Mouse (Mus musculus): Measurements from ENCODE around the gene Rwdd4a.

The Rwdd4a gene

DNA sequence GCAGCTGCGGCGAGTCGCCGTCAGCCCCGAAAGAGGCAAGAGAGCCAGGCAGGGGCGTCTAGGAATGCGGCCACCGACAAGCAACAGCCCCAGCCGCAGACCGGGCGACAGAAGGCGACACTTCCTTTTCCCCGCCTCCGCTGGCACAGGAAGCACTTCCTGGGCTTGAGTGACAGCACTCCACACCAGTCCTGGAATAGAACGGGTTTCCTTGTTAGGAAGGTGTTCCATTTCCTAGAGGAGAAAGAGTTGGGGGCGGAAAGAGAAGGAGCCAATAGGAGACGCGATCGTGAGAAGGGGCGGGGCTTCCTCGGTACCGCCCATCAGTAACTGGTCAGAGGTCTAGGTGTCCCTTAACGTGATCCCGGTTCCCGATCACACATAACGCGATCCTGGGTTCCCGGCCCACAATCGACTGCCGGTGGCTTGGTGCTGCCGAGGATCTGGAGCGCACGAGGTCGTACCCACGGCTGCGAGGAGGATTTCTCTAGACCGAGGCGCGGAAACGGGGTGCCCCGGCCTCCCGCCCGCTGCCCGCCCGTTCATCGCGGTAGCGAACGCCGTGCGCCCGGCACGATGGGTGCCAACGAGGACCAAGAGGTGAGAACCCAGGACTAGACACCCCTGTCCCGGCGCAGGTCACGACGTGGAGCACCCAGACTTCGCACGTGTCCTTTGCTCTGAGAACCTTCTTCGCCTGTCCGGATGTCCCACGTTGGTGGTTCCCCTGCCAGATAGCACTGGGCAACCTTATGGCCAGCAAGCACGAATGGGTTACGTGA, at the start of gene Rwdd4a, which contains the start of gene Trappc11:
Gene Rwdd4a (plus strand): TSS at position 321 of the 782 bp plus-strand sequence.
Gene Trappc11 (minus strand): TSS at position 127 of the 782 bp plus-strand sequence.
- peak; percentile 89 to 94 for DNase-seq

DNA sequence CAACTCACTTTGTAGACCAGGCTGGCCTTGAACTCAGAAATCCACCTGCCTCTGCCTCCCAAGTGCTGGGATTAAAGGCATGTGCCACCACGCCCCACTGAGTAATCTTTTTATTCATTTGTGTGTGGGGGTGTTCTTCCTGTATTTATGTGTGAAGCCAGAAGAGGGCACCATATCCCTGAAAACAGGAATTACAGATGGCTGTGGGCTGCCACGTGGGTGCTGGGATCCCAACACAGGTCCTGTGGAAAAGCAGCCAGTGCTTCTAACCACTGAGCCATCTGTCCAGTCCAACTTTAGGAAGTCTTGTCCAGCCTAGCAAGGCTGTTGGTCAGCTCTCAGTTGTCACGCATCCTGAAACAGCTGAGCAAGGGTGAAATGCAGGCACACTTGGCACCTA, 46.2 kb upstream of the Rwdd4a start:
- DNase-seq: no peak

- no peak for DNase-seq
Measured at GRCm38 (mm10) chr8:47493106-47493505, 40.4 kb upstream of the Rwdd4a start.

DNA sequence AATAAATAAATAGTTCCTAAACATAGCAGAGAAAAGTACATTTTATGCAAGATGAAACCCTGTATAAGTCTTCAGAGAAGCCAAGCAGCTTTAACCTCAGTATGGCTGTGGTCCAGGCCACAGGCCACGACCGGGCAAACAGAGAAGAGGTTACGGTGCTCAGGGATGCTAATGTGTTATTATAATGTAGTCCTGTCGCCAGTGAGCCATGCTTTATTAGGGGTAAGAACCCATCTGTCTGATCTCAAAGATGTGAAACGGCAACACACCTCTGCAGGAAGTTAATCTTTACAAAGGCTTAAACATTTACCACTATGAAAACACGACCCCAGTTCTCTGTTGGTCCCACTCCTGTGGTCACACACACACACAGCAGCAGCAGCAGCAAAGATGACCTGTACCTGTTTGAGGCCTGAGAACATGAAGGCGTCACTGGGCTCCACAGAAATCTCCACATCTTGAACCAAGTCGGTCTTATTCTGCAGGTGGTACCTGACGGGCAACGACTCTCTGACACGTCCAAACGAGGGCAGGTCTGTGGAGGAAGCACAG, 38.8 kb upstream of the Rwdd4a start:
- DNase-seq: no peak

GRCm38 (mm10) chr8:47495428-47495827, 38.0 kb upstream of the Rwdd4a start:
- DNase-seq: no peak

GRCm38 (mm10) chr8:47501994-47502393, 31.5 kb upstream of the Rwdd4a start:
- DNase-seq: no peak

DNA sequence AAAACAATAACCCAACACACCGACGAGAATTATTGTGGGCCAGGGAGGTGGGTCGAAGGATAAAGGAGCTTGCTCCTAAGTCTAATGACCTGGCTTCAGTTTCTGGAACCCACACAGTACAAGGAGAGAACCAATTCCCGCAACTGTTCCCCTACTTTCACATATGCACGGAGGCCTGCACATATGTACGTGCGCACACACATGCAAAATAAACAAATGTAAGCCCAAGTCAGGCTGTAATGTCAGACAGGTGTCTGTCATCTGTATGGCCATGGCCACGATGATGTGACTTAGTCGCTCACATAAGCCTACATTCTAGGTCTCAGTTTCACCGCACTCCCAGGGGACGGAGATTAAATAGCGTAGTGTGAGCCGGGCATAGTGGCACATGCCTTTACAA, 30.9 kb upstream of the Rwdd4a start:
- no peak for DNase-seq

- no peak for DNase-seq
Measured at GRCm38 (mm10) chr8:47505431-47505830, 28.0 kb upstream of the Rwdd4a start.

DNA sequence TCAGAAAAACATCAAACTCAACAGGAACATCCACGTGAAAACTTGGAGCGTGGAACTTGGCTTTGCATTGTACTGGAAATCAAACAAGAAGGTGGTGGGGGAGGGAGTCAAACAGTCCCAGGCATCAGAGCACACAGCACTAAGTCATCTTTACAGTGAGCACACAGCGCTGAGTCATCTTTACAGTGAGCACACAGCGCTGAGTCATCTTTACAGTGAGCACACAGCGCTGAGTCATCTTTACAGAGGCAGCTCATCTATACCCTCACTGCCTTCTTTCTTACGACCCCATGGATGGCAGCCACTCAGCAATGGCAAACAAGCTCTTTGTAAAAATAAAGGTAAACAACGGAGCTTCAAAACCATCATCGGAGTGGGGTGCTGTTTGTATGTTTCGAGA, 22.5 kb upstream of the Rwdd4a start:
- DNase-seq: no peak

- DNase-seq: no peak
Measured at GRCm38 (mm10) chr8:47513601-47514000, 19.9 kb upstream of the Rwdd4a start.

- no peak for DNase-seq
Measured at GRCm38 (mm10) chr8:47528094-47528493, 5.4 kb upstream of the Rwdd4a start.

DNA sequence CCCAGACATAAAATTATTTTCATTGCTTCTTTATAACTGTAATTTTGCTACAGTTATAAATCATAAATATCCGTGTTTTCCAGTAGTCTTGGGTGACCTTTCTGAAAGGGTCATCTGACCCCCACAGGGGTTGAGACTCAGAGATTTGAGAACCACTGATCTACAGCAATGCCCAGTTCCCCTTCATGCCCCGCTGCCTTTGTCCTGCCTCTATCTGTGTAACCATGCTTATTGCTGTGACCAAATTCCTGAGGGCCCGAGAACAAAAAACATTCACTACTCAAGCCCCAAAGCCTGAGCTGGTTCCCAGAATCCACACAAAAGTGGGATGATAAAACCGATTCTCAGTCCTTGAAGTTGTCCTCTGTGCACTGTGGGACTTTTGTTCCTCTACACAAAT, 4.9 kb downstream of the Rwdd4a start:
- DNase-seq: no peak

DNA sequence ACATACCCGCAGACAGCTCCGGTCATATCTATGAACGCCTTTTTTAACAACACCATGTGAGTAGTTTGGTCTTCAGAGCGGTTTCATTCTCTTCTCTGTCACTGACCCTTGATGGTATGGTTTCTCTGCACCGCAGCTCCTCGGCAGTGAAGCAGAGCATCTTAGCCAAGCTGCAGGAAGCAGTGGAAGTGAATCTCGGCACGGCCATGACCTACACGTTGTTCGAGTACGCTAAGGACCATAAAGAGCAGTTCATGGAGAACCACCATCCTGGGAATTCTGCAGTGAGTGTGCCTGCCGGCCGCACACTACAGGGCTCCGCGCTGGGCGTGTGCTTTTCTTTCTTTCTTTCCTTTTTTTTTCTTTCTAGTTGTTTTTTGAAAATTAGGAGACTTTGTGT, 9.3 kb downstream of the Rwdd4a start:
- DNase-seq: no peak

DNA sequence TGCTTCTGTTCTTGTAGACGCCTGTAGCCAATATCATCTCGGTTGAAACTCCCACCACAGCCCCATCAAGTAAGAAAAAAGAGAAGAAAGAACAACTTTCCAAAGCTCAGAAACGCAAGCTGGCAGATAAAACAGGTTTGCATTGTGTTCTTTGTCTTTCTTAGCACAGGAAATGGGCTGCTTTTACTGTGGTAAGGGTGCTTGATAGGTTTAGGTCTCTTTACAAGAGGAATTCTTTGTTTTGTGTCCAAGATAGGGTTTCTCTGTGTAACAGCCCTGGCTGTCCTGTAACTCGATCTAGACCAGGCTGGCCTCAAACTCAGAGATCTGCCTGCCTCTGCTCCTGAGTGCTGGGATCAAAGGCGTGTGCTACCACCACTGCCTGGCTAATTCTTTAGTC, 10.6 kb downstream of the Rwdd4a start:
- peak in 1 of 2 experiments; percentile 13 for DNase-seq

DNA sequence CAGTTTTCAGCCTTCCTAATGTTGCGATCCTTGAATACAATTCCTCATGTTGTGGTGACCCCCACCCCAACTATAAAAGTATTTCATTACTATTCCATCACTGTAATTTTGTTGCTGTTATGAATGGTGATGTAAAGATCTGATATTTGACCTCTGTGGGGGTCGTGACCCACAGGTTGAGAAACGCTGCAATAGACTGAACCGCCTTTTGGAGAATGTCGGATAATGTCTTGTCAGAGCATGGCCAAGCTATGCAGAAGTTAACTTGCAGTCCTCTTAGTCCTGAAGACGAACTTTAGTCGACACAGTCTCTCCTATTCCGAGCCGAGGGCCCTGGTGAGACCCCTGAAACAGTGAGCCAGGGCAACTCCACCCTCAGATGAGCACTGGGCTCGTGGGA, 13.6 kb downstream of the Rwdd4a start:
- no peak for DNase-seq

- DNase-seq: no peak
Measured at GRCm38 (mm10) chr8:47553613-47554012, 20.1 kb downstream of the Rwdd4a start.

DNA sequence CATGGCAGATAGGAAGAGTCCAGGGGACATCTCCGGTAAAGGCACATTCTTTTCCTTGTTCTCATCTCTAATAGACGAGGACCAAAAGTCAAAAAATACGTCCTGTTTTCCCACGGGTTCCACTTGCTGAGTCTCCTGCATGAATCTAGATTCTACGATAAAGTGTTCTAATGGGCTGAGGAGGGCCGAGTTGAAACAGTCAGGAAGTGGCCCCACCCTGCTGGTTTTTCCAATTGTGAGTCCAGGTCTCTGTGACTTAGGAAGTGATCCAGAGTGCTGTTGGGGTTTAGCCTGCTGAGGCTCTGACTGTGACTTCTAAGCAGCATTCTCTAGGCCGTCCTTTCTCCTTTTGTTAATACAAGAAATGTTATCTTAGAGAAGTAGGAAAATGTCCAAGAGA, 23.0 kb downstream of the Rwdd4a start:
- no peak for DNase-seq

DNA sequence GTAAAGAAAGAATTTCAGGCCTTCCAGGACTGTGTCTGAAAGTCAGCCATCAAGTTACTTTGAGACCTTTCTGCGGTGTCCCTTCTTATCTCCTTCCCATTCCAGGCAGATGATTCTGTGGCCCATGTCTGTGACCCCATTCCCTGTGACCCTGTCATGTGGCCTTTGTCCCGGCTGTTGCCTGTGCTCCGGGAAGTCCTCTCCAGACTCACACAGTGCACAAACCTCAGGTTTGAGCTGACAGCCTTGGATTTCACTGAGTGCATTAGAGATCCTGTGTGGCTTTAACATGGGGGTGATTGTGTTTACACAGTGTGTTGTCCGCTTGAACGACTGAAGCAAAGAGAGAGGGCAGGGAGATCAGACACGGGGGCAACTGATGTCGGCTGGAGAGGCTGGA, 24.8 kb downstream of the Rwdd4a start:
- no peak for DNase-seq

GRCm38 (mm10) chr8:47560801-47561200, 27.3 kb downstream of the Rwdd4a start:
- no peak for DNase-seq

GRCm38 (mm10) chr8:47566551-47566950, 33.1 kb downstream of the Rwdd4a start:
- DNase-seq: no peak

- no peak for DNase-seq
Measured at GRCm38 (mm10) chr8:47568098-47568497, 34.6 kb downstream of the Rwdd4a start.

DNA sequence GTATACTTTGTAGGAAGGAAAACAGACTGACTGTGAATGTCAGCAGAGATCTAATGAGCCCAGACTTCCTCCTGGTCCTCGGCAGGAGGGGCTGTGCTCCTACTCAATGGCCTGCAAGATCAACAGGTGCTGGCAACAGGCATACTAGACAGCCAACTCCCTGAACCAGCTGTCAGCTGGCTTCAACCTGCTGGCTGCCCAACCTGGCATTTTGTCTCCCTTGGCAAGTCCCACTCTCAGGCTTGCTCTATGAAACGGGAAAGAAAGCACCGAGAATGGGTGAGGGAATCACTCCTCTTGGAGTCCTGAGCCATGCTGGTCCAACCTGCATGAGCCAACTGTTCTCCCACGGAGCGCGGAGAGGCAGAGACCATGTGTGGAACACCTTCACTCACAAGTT, 36.7 kb downstream of the Rwdd4a start:
- no peak for DNase-seq

DNA sequence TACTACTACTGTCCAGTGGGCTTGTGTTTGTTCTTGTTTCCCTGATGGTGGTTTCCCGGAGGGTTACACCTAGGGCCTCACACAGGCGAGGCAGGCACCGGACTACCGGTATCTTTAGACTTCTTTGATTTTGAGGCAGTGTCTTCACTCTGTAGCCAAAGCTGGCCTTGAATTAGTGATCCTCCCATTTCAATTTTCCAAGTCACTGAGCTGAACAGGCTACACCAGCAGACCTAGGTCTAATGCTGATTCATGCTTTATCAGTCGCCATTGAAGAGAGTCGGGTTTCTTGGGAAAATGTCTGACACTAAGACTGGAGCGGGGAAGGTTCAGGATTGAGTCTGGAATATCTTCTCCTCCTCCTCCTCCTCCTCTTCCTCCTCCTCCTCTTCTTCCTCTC, 40.0 kb downstream of the Rwdd4a start:
- no peak for DNase-seq

DNA sequence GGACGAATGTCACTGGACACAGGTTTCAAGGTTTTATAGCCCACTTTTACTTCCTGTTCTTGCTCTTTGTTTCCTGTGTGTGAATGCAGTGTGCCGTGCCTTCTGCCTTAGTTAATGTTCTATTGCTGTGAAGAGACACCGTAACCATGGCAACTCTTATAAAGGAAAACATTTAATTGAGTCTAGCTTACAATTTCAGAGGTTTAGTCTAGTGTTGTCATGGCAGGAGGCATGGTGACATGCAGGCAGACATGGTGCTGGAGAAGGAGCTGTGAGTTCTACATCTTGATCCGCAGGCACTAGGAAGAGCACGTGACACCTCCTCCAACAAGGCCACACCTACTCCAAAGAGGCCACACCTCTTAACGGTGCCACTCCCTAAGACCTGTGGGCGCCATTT, 48.0 kb downstream of the Rwdd4a start:
- DNase-seq: no peak

DNA sequence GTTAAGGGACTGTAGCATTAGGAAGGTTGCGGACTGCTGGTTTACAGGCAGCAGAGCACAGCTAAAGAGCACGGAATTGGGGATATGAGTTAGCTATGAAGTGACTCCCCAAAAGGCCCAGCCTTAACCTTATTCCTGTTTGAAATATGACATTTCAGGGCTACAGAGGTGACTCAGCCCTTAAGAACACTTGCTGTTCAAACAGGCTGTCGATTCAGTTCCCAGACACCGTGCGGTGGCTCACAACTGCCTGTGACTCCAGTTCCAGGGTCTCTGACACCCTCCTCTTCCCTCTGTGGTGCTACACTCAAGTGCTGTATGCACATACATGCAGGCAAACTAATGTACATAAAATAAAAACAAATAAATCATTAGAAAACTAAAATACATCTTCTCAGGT, 55.2 kb downstream of the Rwdd4a start:
- no peak for DNase-seq

All from thymus, adult 18-20 months (tissue).